Mouse (Mus musculus) left cerebral cortex, postnatal 10 days (tissue): Measurements from ENCODE around the gene Tgif1. TPM values are rescaled to one million over a fixed set of nuclear protein-coding genes. Genes with fewer than 3 reads are reported as not detected.

Source experiments
- DNase-seq, 2 experiments: peaks; one replicate each; pipeline ENCODE4 v3.0.0; 2021 to 2022; ENCODE audit warnings: low spot score in 2 of 2, mixed read lengths in 1 of 2; ENCODE audit errors: extremely low spot score in 1 of 2
- intact Hi-C: fragments of 180-260 bp; cut with DNase I; formaldehyde crosslinking; loops from one replicate; pipeline ENCODE4 v1.15.1; 2025
- total RNA-seq, 2 experiments: library from RNA; stranded (reverse); gene quantifications; 2 replicates each; pipeline ENCODE4 v1.2.3; 2021

The Tgif1 gene
- total RNA-seq = 1 to 10 TPM; 2.2 to 2.6 TPM

DNA sequence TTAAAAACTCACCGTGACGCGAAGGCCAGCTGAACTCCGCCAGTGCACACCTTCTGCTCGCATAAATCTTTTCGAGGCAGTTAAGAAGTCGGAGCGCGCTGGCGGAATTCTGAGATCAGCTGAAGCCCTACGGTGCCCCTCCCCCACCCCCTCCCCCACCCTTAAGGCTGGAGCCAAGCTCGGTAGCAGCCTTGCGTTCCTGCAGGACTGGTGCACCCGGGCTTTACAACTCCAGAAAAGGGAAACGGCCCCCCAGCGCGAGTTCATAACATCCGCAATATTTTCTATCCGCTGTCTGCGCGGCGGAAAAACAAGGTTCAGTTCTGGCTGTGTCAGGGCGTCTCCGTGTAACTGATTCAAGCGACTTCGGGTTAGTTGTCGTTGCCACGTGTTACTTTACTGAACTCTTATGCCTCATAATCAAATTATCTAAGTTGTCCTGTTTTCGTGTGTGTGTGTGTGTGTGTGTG, at the start of gene Tgif1:
Gene Tgif1 (minus strand): TSS at position 111 of the 470 bp plus-strand sequence.
- peak in 1 of 2 experiments; percentile 87 for DNase-seq
- intact Hi-C loops = no loop called here

DNA sequence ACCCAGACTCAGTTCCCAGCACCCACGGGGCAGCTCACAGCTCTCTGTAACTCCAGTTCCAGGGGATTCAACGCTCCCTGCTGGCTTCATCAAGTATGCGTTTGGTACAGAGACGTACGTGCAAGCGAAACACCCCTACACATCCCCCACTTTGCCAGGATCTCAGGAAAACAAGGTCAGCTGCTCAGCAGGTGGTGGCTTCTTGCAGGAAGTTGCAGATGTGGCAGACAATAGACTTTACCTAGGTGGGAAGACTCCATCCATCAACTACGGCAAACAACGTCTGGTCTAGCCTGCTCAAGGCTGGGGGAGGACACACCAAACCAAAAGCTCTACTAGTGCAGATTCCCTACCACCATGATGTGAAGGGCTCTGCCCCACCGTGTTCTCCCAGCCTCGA, 47.3 kb upstream of the Tgif1 start:
- no peak for DNase-seq
- intact Hi-C loops = no loop called here

DNA sequence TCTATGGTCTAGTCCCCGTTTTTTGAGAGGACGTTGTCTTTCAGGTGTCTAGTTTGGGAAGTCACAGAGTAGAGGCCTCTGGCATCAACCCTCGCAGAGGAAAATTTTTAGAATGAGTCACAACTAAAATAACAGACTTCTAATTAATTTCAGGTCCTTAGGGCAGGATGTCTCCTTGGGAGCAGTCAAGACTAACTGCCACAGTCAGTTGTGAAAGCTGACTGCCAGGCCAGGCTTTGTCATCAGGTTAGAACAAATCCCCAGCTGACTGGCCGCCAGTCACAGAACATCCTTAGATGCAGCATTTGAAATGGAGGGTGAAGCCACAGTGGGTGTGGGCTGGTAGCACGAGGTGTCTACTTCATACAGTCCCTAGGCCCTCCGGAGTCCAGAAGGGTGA, 46.3 kb upstream of the Tgif1 start:
- intact Hi-C loops = no loop called here
- DNase-seq = no peak

DNA sequence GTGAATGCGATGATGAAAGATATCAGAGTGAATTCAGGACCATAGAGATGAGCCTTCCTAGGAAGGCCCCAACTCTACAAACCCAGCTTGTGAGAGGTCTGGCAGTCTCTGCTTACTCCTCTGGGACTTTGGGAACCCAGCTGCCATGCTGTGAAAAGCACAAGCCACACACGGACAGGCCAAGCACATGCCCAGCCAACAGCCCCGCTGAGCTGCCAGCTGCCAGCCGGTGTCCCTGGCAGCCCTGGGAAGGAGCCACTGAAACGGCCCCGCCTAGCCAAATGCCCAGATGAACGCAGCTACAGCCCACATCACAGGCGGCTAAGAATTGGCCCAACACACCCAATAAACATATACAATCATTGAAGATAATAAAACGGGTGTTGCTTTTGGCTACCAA, 41.5 kb upstream of the Tgif1 start:
- peak; percentile 31 to 36 for DNase-seq

DNA sequence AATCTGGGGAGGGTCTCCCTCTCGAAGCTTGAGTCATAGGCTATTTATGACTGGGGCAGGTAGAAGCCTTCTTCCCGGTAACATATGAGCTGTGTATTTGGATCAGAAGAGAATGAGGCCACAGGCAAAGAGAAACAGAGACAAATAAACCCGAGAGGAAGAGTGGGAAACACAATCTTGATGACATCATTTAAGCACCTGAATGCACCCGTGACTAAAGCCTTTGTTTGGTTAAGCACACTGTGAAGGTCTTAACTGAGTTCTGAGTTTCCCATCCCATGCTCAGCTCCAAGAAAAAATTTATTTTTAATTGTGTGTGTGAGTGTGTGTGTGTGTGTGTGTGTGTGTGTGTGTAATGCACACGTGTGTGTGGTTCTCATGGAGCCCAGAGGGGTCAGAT, 39.8 kb upstream of the Tgif1 start:
- DNase-seq = no peak
- intact Hi-C loops = no loop called here

More for the DNA sequence above, 41.5 kb upstream of the Tgif1 start:
- intact Hi-C loops = no loop called here

GRCm38 (mm10) chr17:70892288-70893096, 39.1 kb upstream of the Tgif1 start:
- intact Hi-C loops = no loop called here
- no peak for DNase-seq

GRCm38 (mm10) chr17:70890571-70890970, 37.2 kb upstream of the Tgif1 start:
- intact Hi-C loops = no loop called here
- DNase-seq = no peak

DNA sequence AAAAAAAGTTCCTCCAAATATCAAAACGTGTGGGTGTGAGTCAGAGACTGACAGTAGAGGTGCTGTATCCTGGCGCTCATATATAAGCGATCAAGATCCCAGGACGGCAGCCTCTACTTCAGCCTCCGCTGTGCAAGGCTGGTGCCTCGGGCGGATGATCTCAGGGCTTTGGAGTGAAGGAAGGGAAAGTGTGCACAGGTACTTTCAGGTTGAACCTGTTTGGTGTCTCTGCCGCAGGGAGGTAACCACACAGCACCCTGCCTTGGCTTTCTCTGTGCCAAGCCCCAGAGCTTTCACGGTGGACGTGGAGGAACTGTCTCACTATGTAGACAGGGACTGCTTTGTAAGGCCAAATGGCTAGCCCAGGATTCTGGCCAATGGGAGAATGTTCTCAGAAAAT, 35.3 kb upstream of the Tgif1 start:
- intact Hi-C loops = no loop called here
- no peak for DNase-seq

- no peak for DNase-seq
- intact Hi-C loops = no loop called here
Measured at GRCm38 (mm10) chr17:70887848-70888247, 34.5 kb upstream of the Tgif1 start.

GRCm38 (mm10) chr17:70886641-70887391, 33.5 kb upstream of the Tgif1 start:
- intact Hi-C loops = no loop called here
- no peak for DNase-seq

- DNase-seq = no peak
- intact Hi-C loops = no loop called here
Measured at GRCm38 (mm10) chr17:70885868-70886267, 32.5 kb upstream of the Tgif1 start.

- intact Hi-C loops = no loop called here
- no peak for DNase-seq
Measured at GRCm38 (mm10) chr17:70881934-70882333, 28.6 kb upstream of the Tgif1 start.

GRCm38 (mm10) chr17:70881194-70881593, 27.8 kb upstream of the Tgif1 start:
- no peak for DNase-seq
- intact Hi-C loops = no loop called here

DNA sequence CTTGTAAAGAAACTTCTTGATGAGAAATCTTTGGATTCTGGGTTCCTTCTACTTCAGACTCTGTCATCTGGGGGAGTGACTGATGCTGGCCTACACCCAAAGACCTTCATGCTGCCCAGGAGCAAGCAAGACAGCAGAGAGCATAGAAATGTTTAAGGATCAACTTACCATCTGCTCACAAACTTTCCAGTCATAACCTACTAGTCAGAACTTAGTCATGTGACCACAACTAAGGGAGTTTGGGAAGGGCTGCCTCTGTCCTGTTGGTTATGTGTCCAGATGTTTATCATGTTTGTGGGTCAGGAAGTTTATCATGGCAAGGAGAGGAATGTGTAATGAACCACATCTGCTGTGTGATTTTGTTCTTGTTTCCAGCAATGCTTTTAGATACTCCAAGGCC, 24.9 kb upstream of the Tgif1 start:
- intact Hi-C loops = no loop called here
- DNase-seq = no peak

- DNase-seq = no peak
- intact Hi-C loops = no loop called here
Measured at GRCm38 (mm10) chr17:70873778-70874124, 20.4 kb upstream of the Tgif1 start.

GRCm38 (mm10) chr17:70872936-70873777, 19.8 kb upstream of the Tgif1 start:
- no peak for DNase-seq
- intact Hi-C loops = no loop called here

- DNase-seq = peak in 1 of 2 experiments; percentile 43
- intact Hi-C loops = no loop called here
Measured at GRCm38 (mm10) chr17:70872094-70872929, 19.0 kb upstream of the Tgif1 start.

DNA sequence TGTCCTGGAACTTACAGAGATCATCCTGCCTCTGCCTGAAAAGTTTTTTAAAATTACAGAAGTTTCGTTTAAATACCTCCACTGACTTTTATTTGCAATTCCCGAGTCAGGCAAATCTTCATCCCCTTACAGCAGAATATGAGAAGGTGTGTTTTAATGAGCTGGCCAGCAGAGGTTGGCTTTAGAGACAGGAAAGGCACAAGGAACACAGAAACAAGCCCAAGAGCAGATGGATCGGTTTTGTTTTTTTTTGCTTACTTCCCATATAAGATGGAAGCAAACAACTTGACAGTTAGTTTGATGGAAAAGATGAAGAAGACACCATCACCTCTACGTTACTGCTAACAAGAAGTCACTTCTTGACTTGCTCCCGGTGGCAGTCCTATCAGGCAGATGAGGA, 18.3 kb upstream of the Tgif1 start:
- DNase-seq = no peak
- intact Hi-C loops = no loop called here

DNA sequence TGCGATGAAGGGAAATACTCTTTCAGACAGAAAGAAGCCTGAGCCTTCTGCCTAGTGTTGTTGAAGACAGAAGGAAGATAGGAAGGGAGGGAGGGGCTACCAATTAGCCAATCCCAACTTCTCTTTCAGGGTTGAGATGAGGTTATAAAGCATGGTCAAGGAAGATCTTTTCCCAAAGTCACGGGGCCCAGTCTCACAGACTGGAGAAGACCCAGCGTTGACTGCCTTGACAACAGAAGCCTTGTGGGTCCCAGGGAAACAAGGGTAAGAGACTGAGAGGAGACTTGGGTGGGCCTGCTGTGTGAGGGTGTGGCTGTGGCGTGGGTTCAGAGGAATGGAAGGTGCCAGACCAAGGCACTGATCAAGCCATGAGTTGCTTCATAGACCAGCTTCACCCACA, 17.2 kb upstream of the Tgif1 start:
- no peak for DNase-seq
- intact Hi-C loops = no loop called here
